Mouse (Mus musculus): ENCODE data around the gene Epha7.

Gene Epha7

GRCm38 (mm10) chr4:28812691-28813289 is at the start of gene Epha7:
Gene Epha7, plus strand, starts transcription at chr4:28813131.
- DNase-seq: peak; percentile 95 to 97

GRCm38 (mm10) chr4:28783961-28784360 is 29.0 kb upstream of the Epha7 start:
- DNase-seq: no peak

GRCm38 (mm10) chr4:28808800-28809199 is 4.1 kb upstream of the Epha7 start:
- DNase-seq: peak; percentile 11 to 27

- no peak for DNase-seq
Observed at GRCm38 (mm10) chr4:28809703-28810102, 3.2 kb upstream of the Epha7 start.

GRCm38 (mm10) chr4:28813551-28814475 is 882 bp downstream of the Epha7 start:
- DNase-seq: peak; percentile 56 to 65

- DNase-seq: no peak
Observed at GRCm38 (mm10) chr4:28814476-28814815, 1.5 kb downstream of the Epha7 start.

GRCm38 (mm10) chr4:28814816-28815620 is 2.1 kb downstream of the Epha7 start:
- DNase-seq: peak; percentile 78 to 81

- no peak for DNase-seq
Observed at GRCm38 (mm10) chr4:28815621-28815920, 2.6 kb downstream of the Epha7 start.

- no peak for DNase-seq
Observed at GRCm38 (mm10) chr4:28823616-28824015, 10.7 kb downstream of the Epha7 start.

- peak; percentile 73 to 79 for DNase-seq
Observed at GRCm38 (mm10) chr4:28824616-28825015, 11.7 kb downstream of the Epha7 start.

GRCm38 (mm10) chr4:28837669-28838068 is 24.7 kb downstream of the Epha7 start:
- no peak for DNase-seq

GRCm38 (mm10) chr4:28846311-28846710 is 33.4 kb downstream of the Epha7 start:
- DNase-seq: no peak

GRCm38 (mm10) chr4:28850388-28850787 is 37.5 kb downstream of the Epha7 start:
- no peak for DNase-seq

- DNase-seq: no peak
Observed at GRCm38 (mm10) chr4:28862845-28863666, 50.1 kb downstream of the Epha7 start.

- no peak for DNase-seq
Observed at GRCm38 (mm10) chr4:28866411-28866810, 53.5 kb downstream of the Epha7 start.

- no peak for DNase-seq
Observed at GRCm38 (mm10) chr4:28871615-28872014, 58.7 kb downstream of the Epha7 start.

- DNase-seq: no peak
Observed at GRCm38 (mm10) chr4:28881271-28882044, 68.5 kb downstream of the Epha7 start.

GRCm38 (mm10) chr4:28889630-28890029 is 76.7 kb downstream of the Epha7 start:
- DNase-seq: no peak

GRCm38 (mm10) chr4:28890102-28890501 is 77.2 kb downstream of the Epha7 start:
- DNase-seq: no peak

- no peak for DNase-seq
Observed at GRCm38 (mm10) chr4:28895480-28895879, 82.5 kb downstream of the Epha7 start.

- no peak for DNase-seq
Observed at GRCm38 (mm10) chr4:28899373-28899772, 86.4 kb downstream of the Epha7 start.

- no peak for DNase-seq
Observed at GRCm38 (mm10) chr4:28899783-28900182, 86.9 kb downstream of the Epha7 start.

Data from cerebellum, postnatal 36 days (tissue).